In the genomic region with DNA sequence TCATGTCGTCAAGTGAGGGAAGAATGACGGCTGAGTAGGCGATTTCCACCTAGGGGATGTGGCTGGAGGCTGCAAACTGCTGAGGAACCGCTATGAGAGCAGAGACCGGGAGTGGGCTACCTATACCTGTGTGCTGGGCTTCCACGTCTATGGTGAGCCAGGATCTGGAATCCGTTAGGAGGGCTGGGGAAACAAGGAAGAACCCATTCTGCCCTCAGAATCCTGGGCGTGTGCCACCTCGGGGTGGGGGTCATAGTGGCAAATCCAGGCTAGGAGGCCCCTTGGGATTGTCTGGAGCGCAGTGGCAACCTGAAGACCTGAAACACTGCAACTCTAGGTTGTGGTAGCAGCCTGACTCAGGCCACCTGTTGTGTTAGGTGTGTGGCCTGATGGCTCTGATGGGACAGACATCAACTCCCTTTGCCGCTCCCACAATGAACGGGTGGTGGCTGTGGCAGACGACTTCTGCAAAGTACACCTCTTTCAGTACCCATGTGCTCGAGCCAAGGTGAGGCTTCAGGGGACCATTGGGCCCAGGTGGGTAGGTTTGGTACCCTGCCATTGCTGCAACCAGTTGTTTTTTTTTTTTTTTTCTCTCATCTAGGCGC, we compare ENCODE assay signal across 1 mouse cellular context.
TF ChIP-seq lines count a peak whose summit lies in the region.

No protein-coding gene starts in this region.

TF ChIP-seq in CH12.LX, 34 proteins besides CTCF, POLR2A, EP300 and RAD21:
- TF ChIP-seq MXI1 (IDR thresholded peaks at IDR 0.05; ENCODE audit: low read depth, low read length): peak; percentile 11; the same call in 1 of the 2 replicates
- TF ChIP-seq MAX (IDR thresholded peaks at IDR 0.05; ENCODE audit: low read length): no peak
